Mouse (Mus musculus): ENCODE data around the gene Ltbr. TPM values are rescaled to one million over a fixed set of nuclear protein-coding genes. Genes with fewer than 3 reads are reported as not detected.

The Ltbr gene
- polyA plus RNA-seq, 1 experiment, result 83.0 TPM

GRCm38 (mm10) chr6:125349575-125350230 is 36.0 kb upstream of the Ltbr start:
- peak overlapping the region; percentile 80 for H3K4me3 ChIP-seq (ENCODE audit: insufficient read depth, poor library complexity, severe bottlenecking)
- TF ChIP-seq CTCF (IDR thresholded peaks at IDR 0.05; ENCODE audit: control insufficient read depth, insufficient read depth, insufficient read length) (no peak), CEBPB (IDR thresholded peaks at IDR 0.05; ENCODE audit: low read depth) (peak; percentile 89)
- H3K27me3 ChIP-seq (ENCODE audit: control insufficient read depth, insufficient read depth, insufficient read length), result no peaks in the 10 kb centered on the region
- peaks cover 41% of the 10 kb centered on the region for H3K79me3 ChIP-seq (ENCODE audit: low read depth)
- peaks cover 54% of the 10 kb centered on the region for H3K79me2 ChIP-seq (ENCODE audit: control insufficient read depth, insufficient read depth)
- H3K36me3 ChIP-seq (ENCODE audit: control insufficient read depth, insufficient read depth), result peaks cover 3% of the 10 kb centered on the region
- H3ac ChIP-seq (ENCODE audit: control insufficient read depth, insufficient read length, low read depth), result peak overlapping the region; percentile 92

- Histone ChIP-seq H3K79me2 (ENCODE audit: control insufficient read depth, insufficient read depth) (peaks cover 48% of the 10 kb centered on the region), H3K27me3 (ENCODE audit: control insufficient read depth, insufficient read depth, insufficient read length) (no peaks in the 10 kb centered on the region), H3ac (ENCODE audit: control insufficient read depth, insufficient read length, low read depth) (peak within 1 kb of the TSS; percentile 92), H3K36me3 (ENCODE audit: control insufficient read depth, insufficient read depth) (peaks cover 3% of the 10 kb centered on the region), H3K4me3 (ENCODE audit: insufficient read depth, poor library complexity, severe bottlenecking) (peak within 1 kb of the TSS; percentile 80), H3K79me3 (ENCODE audit: low read depth) (peaks cover 41% of the 10 kb centered on the region)
- TF ChIP-seq CTCF (IDR thresholded peaks at IDR 0.05; ENCODE audit: control insufficient read depth, insufficient read depth, insufficient read length), result no peak
- no peak for TF ChIP-seq CEBPB (IDR thresholded peaks at IDR 0.05; ENCODE audit: low read depth)
- no peak for TF ChIP-seq USF1 (IDR thresholded peaks at IDR 0.05; ENCODE audit: low read depth)
- TF ChIP-seq MYOG (IDR thresholded peaks at IDR 0.05; ENCODE audit: control insufficient read depth, extremely low read depth, insufficient read length), result no peak
- no peak for TF ChIP-seq FOSL1 (IDR thresholded peaks at IDR 0.05; ENCODE audit: insufficient read depth, low read length, poor library complexity, severe bottlenecking)
- TF ChIP-seq MAX (IDR thresholded peaks at IDR 0.05), result no peak
- TF ChIP-seq MYOD1 (IDR thresholded peaks at IDR 0.05; ENCODE audit: control insufficient read depth, insufficient read length, low read depth), result no peak
Observed at GRCm38 (mm10) chr6:125348721-125349574, 35.3 kb upstream of the Ltbr start, which contains the start of gene Tnfrsf1a. TSS of gene Tnfrsf1a (plus strand) at chr6:125349362.

- Histone ChIP-seq H3K79me3 (ENCODE audit: low read depth) (peaks cover 14% of the 10 kb centered on the region), H3K79me2 (ENCODE audit: control insufficient read depth, insufficient read depth) (peaks cover 19% of the 10 kb centered on the region), H3K36me3 (ENCODE audit: control insufficient read depth, insufficient read depth) (no peaks in the 10 kb centered on the region), H3ac (ENCODE audit: control insufficient read depth, insufficient read length, low read depth) (no peak overlapping the region), H3K27me3 (ENCODE audit: control insufficient read depth, insufficient read depth, insufficient read length) (no peaks in the 10 kb centered on the region), H3K4me3 (ENCODE audit: insufficient read depth, poor library complexity, severe bottlenecking) (no peak overlapping the region)
- TF ChIP-seq MYOG (IDR thresholded peaks at IDR 0.05; ENCODE audit: control insufficient read depth, extremely low read depth, insufficient read length), result no peak
- no peak for TF ChIP-seq FOSL1 (IDR thresholded peaks at IDR 0.05; ENCODE audit: insufficient read depth, low read length, poor library complexity, severe bottlenecking)
- no peak for TF ChIP-seq CEBPB (IDR thresholded peaks at IDR 0.05; ENCODE audit: low read depth)
- no peak for TF ChIP-seq MYOD1 (IDR thresholded peaks at IDR 0.05; ENCODE audit: control insufficient read depth, insufficient read length, low read depth)
- TF ChIP-seq MAX (IDR thresholded peaks at IDR 0.05), result no peak
- TF ChIP-seq CTCF (IDR thresholded peaks at IDR 0.05; ENCODE audit: control insufficient read depth, insufficient read depth, insufficient read length), result no peak
- TF ChIP-seq USF1 (IDR thresholded peaks at IDR 0.05; ENCODE audit: low read depth), result no peak
Observed at GRCm38 (mm10) chr6:125346029-125346428, 32.3 kb upstream of the Ltbr start.

- no peaks in the 10 kb centered on the region for H3K27me3 ChIP-seq (ENCODE audit: control insufficient read depth, insufficient read depth, insufficient read length)
- TF ChIP-seq MYOG (IDR thresholded peaks at IDR 0.05; ENCODE audit: control insufficient read depth, extremely low read depth, insufficient read length) (no peak), USF1 (IDR thresholded peaks at IDR 0.05; ENCODE audit: low read depth) (peak; percentile 18)
- H3K79me2 ChIP-seq (ENCODE audit: control insufficient read depth, insufficient read depth), result peaks cover 15% of the 10 kb centered on the region
- H3K36me3 ChIP-seq (ENCODE audit: control insufficient read depth, insufficient read depth), result no peaks in the 10 kb centered on the region
- no peak overlapping the region for H3K4me3 ChIP-seq (ENCODE audit: insufficient read depth, poor library complexity, severe bottlenecking)
- H3ac ChIP-seq (ENCODE audit: control insufficient read depth, insufficient read length, low read depth), result no peak overlapping the region
- peaks cover 11% of the 10 kb centered on the region for H3K79me3 ChIP-seq (ENCODE audit: low read depth)
Observed at GRCm38 (mm10) chr6:125345625-125346024, 31.9 kb upstream of the Ltbr start.

GRCm38 (mm10) chr6:125344866-125345265 is 31.2 kb upstream of the Ltbr start:
- Histone ChIP-seq H3ac (ENCODE audit: control insufficient read depth, insufficient read length, low read depth) (no peak overlapping the region), H3K27me3 (ENCODE audit: control insufficient read depth, insufficient read depth, insufficient read length) (no peaks in the 10 kb centered on the region), H3K4me3 (ENCODE audit: insufficient read depth, poor library complexity, severe bottlenecking) (no peak overlapping the region), H3K79me3 (ENCODE audit: low read depth) (peaks cover 4% of the 10 kb centered on the region), H3K36me3 (ENCODE audit: control insufficient read depth, insufficient read depth) (no peaks in the 10 kb centered on the region), H3K79me2 (ENCODE audit: control insufficient read depth, insufficient read depth) (peaks cover 7% of the 10 kb centered on the region)
- no peak for TF ChIP-seq FOSL1 (IDR thresholded peaks at IDR 0.05; ENCODE audit: insufficient read depth, low read length, poor library complexity, severe bottlenecking)
- no peak for TF ChIP-seq MYOG (IDR thresholded peaks at IDR 0.05; ENCODE audit: control insufficient read depth, extremely low read depth, insufficient read length)
- no peak for TF ChIP-seq USF1 (IDR thresholded peaks at IDR 0.05; ENCODE audit: low read depth)

GRCm38 (mm10) chr6:125344084-125344483 is 30.4 kb upstream of the Ltbr start:
- H3K27me3 ChIP-seq (ENCODE audit: control insufficient read depth, insufficient read depth, insufficient read length), result no peaks in the 10 kb centered on the region
- no peaks in the 10 kb centered on the region for H3K79me3 ChIP-seq (ENCODE audit: low read depth)
- no peak overlapping the region for H3K4me3 ChIP-seq (ENCODE audit: insufficient read depth, poor library complexity, severe bottlenecking)
- no peaks in the 10 kb centered on the region for H3K36me3 ChIP-seq (ENCODE audit: control insufficient read depth, insufficient read depth)
- H3ac ChIP-seq (ENCODE audit: control insufficient read depth, insufficient read length, low read depth), result no peak overlapping the region
- H3K79me2 ChIP-seq (ENCODE audit: control insufficient read depth, insufficient read depth), result no peaks in the 10 kb centered on the region
- TF ChIP-seq MAX (IDR thresholded peaks at IDR 0.05) (no peak), MYOG (IDR thresholded peaks at IDR 0.05; ENCODE audit: control insufficient read depth, extremely low read depth, insufficient read length) (no peak), CTCF (IDR thresholded peaks at IDR 0.05; ENCODE audit: control insufficient read depth, insufficient read depth, insufficient read length) (no peak), MYOD1 (IDR thresholded peaks at IDR 0.05; ENCODE audit: control insufficient read depth, insufficient read length, low read depth) (no peak), CEBPB (IDR thresholded peaks at IDR 0.05; ENCODE audit: low read depth) (no peak), USF1 (IDR thresholded peaks at IDR 0.05; ENCODE audit: low read depth) (no peak), FOSL1 (IDR thresholded peaks at IDR 0.05; ENCODE audit: insufficient read depth, low read length, poor library complexity, severe bottlenecking) (no peak)
